Mouse (Mus musculus) WW6 (cell line): Measurements from ENCODE around the gene Kpna2.

Experiments
- DNase-seq: peaks from one replicate; pipeline ENCODE4 v3.0.0-alpha.2; 2013; ENCODE audit warnings: low read depth, low spot score

Gene Kpna2

GRCm38 (mm10) chr11:106982351-106982750 is 17.0 kb downstream of the Kpna2 start:
- no peak for DNase-seq

DNA sequence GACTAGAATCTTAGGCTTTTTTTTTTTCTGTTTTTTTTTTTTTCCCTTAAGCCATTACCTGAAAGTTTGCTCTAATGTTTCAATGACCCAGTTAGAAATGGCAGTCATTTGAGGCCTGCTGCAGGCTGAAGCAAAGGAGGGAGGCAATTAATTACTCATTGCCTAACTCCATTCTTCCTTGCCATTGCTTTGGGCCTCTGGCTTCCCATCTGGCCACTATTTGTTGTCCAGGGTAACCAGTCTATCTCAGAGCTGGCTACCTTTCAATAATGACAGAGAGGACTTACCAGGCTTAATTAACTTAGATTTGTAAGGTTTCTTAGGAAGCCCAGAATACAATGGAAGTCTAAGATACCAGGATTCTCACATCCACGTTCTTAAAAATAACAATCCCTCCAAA is 17.6 kb downstream of the Kpna2 start:
- DNase-seq: no peak

- DNase-seq: no peak
Observed at GRCm38 (mm10) chr11:106980455-106980854, 18.9 kb downstream of the Kpna2 start.

GRCm38 (mm10) chr11:106976194-106976593 is 23.1 kb downstream of the Kpna2 start:
- DNase-seq: no peak

- DNase-seq: no peak
Observed at GRCm38 (mm10) chr11:106975419-106976177, 23.7 kb downstream of the Kpna2 start.

DNA sequence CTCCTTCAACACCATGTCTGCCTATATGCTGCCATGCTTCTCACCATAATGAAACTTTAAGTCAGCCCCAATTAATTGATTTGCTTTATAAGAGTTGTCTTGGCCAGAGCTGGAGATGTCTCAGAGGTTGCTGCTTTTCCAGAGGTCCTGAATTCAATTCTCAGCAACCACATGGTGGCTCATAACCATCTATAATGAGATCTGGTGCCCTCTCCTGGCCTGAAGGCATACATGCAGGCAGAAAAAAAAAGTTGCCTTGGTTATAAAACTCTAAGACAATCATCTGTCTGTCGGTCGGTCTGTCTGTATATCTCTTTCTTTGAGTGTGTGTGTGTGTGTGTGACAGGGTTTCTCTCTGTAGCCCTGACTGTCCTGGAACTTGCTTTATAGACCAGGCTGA is 24.9 kb downstream of the Kpna2 start:
- DNase-seq: no peak

GRCm38 (mm10) chr11:106973016-106973415 is 26.3 kb downstream of the Kpna2 start:
- DNase-seq: no peak

DNA sequence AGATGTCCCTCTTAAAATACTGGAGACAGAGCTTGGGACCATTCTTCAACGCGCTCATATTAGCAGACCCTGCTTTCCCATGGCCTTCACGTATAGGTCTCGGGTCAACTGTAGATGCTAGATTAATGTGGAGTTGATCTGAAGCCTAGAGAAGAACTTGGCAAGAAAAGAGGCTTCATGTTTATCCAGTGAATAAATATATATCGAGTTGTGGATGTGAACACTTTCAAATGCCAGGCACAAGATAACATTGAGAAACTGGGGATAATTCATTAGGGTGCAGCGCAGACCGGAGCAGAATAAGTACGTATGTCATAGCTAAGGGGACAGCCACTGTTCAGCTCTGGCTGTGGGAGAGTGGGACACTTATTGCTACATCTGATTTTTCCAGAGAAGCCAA is 29.5 kb downstream of the Kpna2 start:
- no peak for DNase-seq

GRCm38 (mm10) chr11:106967630-106968029 is 31.7 kb downstream of the Kpna2 start:
- no peak for DNase-seq

GRCm38 (mm10) chr11:106965881-106966280 is 33.5 kb downstream of the Kpna2 start:
- DNase-seq: no peak

DNA sequence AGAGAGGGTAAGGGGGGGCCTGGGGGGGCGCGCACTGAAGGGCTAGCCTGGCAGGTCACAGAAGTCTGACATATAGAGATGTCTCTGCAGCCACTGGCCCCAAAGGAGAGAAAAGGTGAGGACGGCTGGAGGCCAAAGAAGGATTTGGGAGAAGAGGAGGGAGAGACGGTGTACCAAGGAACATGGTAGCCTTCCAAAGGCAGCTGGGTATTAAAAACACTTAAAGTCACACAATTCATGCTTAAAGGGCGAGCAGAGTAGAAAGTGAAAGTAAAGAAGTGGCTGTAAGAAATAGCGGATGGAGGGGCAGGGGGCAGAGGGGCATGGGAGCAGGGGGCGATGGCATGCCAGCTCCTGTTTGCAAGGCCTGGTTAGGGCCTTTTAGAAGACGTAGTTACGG is 37.0 kb downstream of the Kpna2 start:
- no peak for DNase-seq

DNA sequence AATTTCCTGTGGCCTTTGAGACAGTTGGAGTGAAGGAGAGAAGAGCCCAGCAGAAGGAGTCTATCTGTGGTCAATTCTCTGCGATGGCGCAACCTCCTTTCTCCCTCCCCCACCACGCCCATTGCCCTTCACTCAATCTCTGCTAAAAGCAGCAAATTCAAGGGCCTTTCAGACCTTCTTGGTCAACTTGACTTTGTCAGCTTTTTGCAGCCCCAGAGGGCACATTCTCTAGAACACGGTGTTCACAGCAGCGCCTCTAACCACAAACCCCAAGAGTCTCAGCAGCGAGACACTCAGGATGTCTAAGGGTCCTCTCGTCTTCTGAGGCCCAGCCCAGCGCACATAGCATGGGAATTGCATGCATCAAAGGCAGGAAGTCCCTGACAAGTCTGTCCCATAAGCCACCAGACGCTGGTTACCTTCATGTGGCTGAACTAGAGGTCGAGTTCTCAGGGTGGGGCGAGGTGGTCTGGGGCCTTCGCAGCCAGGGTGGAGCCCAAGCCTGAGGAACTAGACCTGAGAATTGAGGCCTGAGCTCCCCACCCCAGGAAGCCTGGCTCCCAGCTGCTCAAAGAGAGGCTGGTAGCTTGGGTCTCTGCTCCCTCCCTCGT is 37.8 kb downstream of the Kpna2 start:
- DNase-seq: no peak

GRCm38 (mm10) chr11:106959121-106959520 is 40.2 kb downstream of the Kpna2 start:
- no peak for DNase-seq

DNA sequence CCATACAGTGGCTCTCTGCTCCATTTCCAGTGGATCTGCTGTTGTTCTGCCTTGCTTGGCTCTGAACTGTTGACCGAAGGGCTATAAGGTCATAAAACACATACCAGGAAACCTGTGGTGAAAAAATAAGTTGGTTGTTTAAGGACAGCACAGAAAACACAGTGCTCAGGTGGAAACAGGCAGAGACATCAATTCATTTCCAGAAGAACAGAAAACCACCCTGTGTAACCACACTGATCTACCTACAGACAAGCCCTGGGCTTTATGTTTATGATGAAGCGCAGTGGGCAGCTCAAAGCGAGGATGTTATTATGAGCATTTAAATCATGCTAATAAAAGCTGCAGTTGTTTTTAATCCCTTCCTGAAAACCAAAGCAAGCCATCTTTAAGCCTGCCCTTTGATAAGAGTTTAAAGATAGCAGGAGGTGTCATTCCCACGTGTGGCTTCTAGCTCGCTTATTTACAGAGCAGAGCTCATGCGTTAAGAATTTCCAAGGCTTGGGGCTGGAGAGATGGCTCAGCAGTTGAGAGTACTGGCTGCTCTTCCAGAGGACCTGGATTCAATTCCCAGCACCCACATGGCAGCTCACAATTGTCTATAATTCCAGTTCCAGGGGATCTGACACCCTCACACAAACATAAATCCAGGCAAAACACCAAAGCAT is 40.8 kb downstream of the Kpna2 start:
- no peak for DNase-seq

DNA sequence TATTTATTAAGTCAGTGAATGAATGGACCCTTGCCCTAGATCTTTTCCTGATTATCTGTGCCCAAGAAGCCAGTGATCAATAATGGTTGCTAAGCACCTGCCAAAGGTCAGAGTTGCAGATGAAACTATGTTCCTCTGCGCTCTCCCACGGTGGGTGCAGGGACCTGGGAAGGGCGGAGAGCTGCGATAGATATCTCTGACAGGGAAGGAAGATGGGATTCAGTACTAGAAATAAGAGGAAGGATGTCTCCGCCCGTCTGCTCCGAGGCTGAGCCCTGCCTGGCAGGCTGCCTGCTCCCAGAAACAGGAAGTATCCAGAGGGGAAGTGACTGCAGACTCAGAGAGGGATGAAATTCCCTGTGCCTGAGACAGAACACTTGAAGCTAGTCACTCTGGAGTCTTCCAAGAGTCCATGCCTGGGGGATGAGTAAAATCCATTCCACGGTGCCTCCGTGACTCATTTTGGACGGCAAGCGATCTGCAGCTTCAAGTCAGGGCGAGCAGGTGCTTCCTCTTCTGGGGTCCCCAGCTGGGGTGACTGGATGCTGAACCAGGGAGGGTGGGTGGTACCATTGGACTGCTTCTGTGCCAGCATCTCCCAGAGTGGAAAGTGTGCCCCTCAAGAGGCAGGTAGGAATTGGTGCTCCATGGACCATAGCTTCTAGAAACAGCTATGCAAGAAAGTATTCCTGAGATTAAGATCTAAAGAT is 41.9 kb downstream of the Kpna2 start:
- no peak for DNase-seq

- no peak for DNase-seq
Observed at GRCm38 (mm10) chr11:106954566-106954965, 44.8 kb downstream of the Kpna2 start.

GRCm38 (mm10) chr11:106954116-106954515 is 45.2 kb downstream of the Kpna2 start:
- DNase-seq: no peak
